Mouse (Mus musculus) retina, postnatal 7 days (tissue): Measurements from ENCODE around the gene Itga9.

ENCODE experiments used
- DNase-seq: peaks from one replicate; pipeline ENCODE4 v3.0.0-alpha.2; 2012; ENCODE audit warnings: low read depth, low spot score

Itga9 gene

GRCm38 (mm10) chr9:118606817-118607371 is 404 bp downstream of the Itga9 start:
- DNase-seq: no peak

- no peak for DNase-seq
These were observed 1.4 kb downstream of the Itga9 start for GRCm38 (mm10) chr9:118607701-118608401.

GRCm38 (mm10) chr9:118608556-118608955 is 2.1 kb downstream of the Itga9 start:
- no peak for DNase-seq

GRCm38 (mm10) chr9:118610060-118610459 is 3.6 kb downstream of the Itga9 start:
- DNase-seq: no peak

- DNase-seq: no peak
These were observed 4.6 kb downstream of the Itga9 start for GRCm38 (mm10) chr9:118611111-118611541.

GRCm38 (mm10) chr9:118611958-118612581 is 5.6 kb downstream of the Itga9 start:
- no peak for DNase-seq

- no peak for DNase-seq
These were observed 10.7 kb downstream of the Itga9 start for GRCm38 (mm10) chr9:118617237-118617636.

GRCm38 (mm10) chr9:118618732-118619250 is 12.3 kb downstream of the Itga9 start:
- DNase-seq: no peak

- DNase-seq: no peak
These were observed 14.3 kb downstream of the Itga9 start for GRCm38 (mm10) chr9:118620807-118621206.

GRCm38 (mm10) chr9:118621691-118622090 is 15.2 kb downstream of the Itga9 start:
- DNase-seq: no peak

GRCm38 (mm10) chr9:118622376-118623166 is 16.1 kb downstream of the Itga9 start:
- DNase-seq: no peak

GRCm38 (mm10) chr9:118623483-118623882 is 17.0 kb downstream of the Itga9 start:
- no peak for DNase-seq

GRCm38 (mm10) chr9:118624146-118624545 is 17.7 kb downstream of the Itga9 start:
- DNase-seq: no peak

GRCm38 (mm10) chr9:118629763-118630379 is 23.4 kb downstream of the Itga9 start:
- DNase-seq: no peak

- DNase-seq: no peak
These were observed 25.6 kb downstream of the Itga9 start for GRCm38 (mm10) chr9:118631775-118632757.

GRCm38 (mm10) chr9:118632758-118633143 is 26.3 kb downstream of the Itga9 start:
- DNase-seq: no peak

GRCm38 (mm10) chr9:118638642-118639210 is 32.2 kb downstream of the Itga9 start:
- no peak for DNase-seq

- DNase-seq: no peak
These were observed 39.3 kb downstream of the Itga9 start for GRCm38 (mm10) chr9:118645698-118646355.

- no peak for DNase-seq
These were observed 41.0 kb downstream of the Itga9 start for GRCm38 (mm10) chr9:118647495-118647894.
